Mouse (Mus musculus): ENCODE measurements around the gene Vdr.

Vdr gene

DNA sequence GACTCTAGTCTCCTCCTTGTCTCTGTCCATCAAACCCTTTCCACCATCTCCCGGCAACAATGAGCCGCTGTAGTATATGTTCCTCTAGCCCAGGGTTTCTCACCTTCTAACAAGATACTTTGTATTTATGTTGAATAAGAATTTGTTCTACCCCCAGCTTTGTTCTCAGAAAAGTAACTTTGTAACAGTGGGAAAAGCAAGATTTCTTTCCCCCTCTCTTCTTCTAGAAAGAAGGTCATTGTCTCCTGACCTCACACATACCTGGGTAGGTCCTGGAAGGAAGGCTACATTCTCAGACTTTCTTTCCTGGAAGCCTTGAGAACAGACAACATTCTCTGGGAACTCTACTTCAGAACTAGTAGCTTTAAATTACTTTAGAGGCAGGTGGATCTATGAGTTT is at the start of gene Vdr:
Gene Vdr, minus strand, starts transcription at position 101 of the 400 bp plus-strand sequence.
- no peak for DNase-seq (ENCODE audit: low spot score)

DNA sequence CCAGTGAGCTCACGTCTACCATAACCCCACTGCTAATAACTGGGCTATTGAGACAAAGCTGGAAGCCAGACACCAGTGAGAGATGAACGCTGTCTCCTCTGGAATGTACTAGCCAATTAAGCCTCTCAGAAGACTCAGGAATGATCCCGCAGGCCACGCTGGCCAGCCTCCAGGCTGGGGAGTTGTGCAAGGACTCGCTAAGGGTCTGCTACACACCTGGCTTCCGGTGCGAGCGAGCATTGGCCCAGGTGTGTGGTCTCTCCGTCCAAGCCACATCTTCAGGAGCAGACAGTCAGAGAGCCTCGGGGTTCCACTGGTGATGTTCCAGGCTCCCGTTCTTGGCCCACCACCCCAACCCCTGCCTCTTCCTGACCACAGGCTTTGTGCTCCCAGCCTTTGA is 46.0 kb upstream of the Vdr start:
- no peak for DNase-seq (ENCODE audit: low spot score)

DNA sequence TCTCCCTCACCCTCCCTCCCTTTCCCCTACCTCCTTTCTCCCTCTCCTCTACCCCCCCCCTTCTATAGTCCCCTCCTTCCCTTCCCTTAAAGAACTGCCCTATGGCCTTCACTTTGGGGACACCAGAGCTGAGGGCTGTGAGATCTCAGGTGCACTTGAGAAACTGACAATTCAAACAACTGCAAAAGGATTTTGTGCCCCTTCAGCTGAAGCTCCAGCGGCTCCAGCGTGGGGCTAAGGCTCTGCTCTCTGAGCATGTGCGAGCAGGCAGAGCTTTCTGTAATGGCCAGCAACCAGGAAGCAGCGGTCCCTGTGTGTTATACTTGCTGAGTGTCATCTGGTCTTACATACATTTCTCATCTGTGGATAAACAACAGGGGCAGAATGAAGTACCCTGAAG is 45.3 kb upstream of the Vdr start:
- DNase-seq (ENCODE audit: low spot score): no peak

DNA sequence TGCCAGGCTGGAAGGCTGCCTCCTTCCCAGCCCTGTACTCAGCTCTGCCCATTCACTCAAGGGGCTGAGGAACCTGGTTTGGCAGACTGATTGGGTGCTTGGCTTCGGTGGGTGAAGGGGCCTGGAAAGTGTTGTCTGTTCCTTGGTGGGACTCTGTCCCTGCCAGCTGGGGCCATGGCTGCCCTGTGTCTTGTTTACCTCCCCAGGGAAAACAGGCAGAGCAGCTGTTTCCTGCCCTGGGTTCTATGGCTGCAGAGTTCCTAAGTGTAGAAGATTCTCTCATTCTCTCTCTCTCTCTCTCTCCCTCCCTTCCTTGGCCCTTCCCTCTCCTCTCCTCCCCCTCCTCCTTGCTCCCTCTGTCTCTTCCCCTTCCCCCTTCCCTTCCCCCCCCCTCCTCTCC is 44.9 kb upstream of the Vdr start:
- no peak for DNase-seq (ENCODE audit: low spot score)

DNA sequence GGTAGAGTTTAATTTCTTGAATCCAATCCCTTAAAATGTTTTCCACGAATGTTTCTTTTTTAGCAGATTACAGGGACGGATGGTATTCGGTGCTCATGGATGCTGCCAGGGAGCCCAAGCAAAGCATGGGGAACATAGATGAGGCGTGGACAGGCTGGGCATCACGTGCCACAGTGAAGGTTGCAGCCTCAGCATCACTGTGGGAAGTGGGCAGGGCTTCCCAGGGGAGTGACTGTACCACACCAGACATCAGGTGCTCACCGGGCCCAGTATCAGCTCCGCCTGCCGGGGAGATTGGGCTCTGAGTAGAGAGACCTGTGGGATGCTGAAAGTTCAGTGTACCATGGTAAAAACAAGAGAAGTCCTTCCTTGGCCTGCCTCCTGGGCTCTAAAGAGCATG is 44.2 kb upstream of the Vdr start:
- DNase-seq (ENCODE audit: low spot score): no peak

DNA sequence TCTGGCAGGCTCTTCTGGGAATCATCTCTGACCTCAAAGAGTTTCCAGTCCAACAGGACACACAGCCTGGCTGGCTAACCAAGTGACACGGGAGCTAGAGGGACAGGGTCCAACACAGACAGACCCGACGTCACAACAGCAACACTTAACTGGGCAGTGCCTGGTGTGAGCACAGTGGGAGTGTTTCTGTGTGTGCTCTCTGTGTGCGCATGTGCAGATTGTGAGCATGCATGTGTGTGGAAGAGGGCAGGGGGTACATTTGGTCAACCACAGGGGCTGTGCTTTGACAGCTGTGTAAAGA is 42.4 kb upstream of the Vdr start:
- DNase-seq (ENCODE audit: low spot score): no peak

DNA sequence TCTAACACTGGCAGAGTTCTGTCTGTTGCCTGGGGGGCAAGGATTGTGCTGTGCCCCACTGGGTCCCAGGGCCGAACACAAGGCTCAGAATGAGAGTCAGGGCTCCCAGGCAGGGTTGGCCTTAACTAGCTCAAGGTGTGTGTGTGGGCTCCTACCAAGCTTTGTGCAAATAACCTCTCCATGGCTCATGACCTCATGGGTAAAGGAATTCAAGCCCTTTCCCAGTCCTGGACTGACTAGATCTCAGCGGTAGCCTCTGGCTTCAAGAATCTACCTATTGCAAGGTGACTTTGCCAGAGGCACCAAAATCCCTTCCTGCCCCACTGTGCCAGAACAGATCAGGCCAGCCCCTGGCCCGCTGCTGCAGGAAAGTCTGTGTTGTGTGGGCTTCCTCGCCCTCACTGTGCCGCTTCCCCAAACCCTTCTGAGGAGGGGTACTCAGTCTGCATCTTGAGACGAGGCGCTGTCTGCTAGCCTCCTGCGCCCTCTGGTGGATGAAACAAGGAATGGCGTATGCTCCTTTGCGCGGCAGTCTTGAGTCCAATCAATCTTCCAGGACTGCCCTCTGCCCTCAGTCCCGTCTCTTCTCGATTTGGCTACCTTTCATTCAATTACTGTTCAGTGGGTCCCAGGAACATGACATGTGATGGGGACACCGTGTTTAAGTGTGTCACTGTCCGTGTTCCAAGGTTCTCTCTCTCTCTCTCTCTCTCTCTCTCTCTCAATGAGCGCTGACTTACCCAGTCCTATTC is 41.9 kb upstream of the Vdr start:
- peak; percentile 90 for DNase-seq (ENCODE audit: low spot score)

DNA sequence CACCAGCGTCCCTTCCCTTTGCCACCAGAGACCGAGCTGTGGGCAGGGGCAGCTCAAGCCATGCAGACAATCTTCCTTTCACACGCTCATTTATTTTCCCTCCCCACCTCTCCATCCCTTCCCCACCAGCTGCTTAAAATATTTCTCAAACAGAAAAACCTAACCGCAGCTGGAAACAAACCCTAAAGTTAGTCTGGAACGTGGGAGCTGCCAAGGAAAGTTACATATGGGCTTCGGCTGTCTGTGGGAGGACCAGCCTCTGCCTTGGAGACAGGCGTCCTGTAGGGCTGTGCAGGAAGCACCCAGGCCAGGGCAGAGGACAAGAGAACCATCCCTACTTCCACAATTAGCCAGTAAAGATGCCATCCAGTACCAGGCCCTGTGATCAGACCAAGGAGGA is 39.8 kb upstream of the Vdr start:
- no peak for DNase-seq (ENCODE audit: low spot score)

DNA sequence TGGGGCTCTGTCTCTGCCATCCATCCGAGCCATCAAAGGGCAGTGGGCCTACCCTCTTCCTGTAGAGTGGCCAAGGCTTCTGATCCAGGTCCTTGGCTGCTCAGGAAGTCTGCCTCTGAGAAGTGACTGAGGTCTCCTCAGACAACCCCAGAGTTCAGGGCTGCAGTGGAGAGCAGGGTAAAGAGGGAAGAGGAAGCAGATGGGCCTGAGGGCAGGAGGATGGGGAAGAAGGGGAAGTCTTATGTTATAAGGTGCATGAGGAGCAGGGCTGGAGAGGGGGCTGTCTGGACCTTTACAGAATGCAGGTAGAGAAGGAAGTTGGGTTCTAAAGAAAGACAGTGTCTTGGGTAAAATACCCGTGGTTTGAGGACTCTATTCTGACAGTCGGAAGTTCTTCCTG is 39.3 kb upstream of the Vdr start:
- no peak for DNase-seq (ENCODE audit: low spot score)

DNA sequence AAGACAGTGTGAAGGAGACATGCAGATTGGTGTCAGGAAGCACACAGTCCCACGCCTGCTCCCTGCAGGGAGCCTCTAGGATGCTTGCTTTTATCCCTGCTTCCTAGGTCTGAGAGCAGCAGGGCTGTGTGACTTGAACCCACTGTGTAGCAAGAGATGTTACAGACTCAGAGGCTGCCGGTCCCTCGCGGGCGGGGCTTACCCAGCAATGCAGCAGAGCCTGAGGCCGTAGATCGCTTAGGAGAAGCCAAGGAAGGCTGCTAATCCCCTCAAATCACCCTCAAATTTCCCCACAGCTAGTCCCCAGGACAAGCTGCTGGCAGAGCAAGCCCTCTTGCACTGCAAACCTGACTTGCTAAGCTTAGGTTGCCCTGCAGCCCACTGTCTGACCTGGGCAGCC is 38.3 kb upstream of the Vdr start:
- no peak for DNase-seq (ENCODE audit: low spot score)

DNA sequence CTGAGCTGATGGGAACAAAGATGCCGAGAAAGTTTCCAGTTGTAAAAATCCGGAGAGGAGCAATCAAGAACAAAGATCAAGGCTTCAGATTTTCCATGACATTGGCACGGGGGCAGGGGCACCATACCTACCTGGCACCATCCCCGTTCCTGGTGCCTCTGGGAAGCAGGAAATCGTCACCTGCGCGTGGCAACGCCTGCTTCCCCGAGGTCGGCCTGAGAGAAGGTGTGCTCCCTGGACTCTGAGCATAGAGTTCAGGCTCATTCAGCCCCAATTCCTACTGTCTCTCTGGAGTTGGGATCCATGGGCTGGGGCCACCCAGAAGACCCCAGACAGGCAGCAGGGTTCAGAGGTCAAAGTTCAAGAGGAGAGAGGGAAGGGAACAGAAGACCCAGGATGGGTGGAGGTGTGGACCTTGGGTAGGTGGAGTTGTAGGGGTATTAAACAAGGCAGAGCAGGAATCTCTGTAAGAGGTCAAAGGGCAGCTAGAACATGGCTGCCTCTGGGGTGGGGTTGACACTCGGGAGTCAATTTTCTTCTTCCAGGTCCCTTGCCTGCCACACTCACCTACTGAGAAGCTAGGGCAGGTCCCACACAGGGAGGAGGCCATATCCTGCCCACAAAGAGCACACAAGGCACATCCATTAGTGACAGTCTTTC is 35.4 kb upstream of the Vdr start:
- no peak for DNase-seq (ENCODE audit: low spot score)

DNA sequence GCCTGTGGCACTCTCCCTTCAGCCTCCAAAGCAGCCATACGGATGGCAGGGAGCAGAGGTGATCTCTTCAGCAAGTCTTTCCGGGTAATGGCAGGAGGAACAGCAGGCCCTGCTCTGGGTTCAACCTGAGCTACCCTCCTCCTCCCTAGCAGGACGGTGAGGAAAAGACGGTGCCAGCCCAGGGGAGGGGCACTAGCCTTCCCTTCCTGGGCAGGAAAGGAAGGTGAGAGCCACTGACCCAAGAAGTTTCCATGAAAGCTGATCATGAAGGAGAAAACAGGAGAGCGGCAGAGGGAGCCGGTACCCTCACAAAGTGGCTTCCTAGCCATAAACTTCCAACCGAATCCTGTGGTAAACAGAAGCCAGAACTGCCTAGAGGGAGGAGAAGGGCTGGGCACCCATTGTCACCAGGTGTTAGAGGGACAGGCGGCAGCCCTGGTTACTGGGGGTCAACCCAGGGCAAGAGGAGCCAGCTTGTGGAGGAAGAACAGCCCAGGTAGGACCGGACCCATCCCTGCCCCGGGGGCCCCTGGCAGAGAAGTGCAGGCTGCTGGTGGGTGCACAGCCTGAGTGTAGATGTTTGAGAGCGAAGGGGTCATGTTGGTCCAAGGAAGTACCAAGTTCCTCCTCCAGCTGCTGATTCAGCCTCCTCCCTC is 34.6 kb upstream of the Vdr start:
- no peak for DNase-seq (ENCODE audit: low spot score)

DNA sequence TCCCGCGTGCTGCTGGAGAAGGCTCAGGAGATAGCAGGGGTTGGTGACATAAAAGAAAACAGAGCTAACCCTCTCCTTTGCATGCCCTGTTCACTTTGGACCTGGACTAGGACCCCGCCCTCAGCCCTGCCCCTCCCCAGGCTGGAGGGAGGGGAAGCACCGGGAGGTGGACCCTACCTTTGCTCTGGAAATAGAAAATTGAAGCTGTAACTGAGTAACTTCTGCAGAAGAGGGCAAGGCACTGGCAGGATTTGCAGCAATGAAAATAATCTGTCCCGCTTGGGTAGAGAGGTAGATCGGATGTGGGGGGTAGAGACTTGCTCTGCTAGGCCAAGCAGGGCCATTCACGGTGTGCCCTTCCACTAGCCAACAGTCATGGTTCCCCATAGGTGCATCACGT is 32.9 kb upstream of the Vdr start:
- DNase-seq (ENCODE audit: low spot score): no peak

DNA sequence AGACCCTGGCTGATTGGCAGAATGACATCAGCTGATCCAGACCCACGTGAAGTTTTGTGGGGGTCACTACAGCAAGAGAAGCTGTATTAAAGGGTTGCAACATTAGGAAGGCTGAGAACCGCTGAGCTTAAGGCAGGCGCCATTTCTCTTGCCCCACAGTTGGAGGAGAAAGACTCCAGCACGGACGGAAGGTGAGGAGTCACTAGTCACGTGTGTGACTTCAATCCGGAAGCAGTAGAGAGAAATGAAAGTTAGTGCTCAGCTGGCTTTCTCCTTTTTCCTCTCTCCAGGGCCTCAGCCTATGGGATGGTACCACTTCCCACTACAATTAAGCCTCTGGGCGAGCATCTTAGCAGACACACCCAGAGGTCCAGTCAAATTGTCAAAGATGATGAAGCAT is 32.1 kb upstream of the Vdr start:
- DNase-seq (ENCODE audit: low spot score): no peak

DNA sequence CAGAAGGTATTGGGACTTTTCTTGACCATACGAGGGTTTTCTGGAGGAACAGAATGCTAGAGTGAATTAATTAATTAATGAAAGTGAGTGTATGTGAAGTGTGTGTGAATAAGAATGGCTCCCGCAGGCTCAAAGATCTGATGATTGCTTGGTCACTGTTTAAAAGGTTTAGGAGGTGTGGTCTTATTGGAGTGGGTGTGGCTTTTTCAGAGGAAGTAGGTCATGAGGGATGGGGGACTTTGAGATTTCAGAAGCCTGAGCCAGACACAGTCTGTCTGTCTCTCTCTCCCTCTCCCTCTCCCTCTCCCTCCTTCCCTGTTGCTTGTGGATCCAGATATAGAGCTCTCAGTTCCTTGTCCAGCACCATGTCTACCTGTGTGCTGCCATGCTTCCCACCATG is 30.9 kb upstream of the Vdr start:
- no peak for DNase-seq (ENCODE audit: low spot score)

DNA sequence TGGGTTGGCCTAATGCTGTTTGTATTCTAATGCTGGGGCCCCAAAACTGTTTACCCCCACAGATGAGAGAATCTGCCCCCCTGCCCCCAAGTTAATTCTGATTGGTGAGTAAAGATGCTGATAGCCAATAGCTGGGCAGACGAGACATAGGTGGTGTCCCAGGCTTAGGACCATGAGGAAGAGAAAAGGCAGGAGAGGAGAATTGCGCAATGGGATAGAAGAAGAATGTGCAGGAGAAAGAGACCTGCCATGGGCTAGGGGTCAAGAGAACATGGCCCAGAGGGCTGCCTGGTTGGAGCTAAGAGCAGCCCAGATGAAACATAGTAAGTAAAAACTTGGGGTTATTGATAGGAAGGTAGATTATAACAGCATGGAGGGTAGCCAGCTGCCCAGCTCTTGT is 29.7 kb upstream of the Vdr start:
- no peak for DNase-seq (ENCODE audit: low spot score)

DNA sequence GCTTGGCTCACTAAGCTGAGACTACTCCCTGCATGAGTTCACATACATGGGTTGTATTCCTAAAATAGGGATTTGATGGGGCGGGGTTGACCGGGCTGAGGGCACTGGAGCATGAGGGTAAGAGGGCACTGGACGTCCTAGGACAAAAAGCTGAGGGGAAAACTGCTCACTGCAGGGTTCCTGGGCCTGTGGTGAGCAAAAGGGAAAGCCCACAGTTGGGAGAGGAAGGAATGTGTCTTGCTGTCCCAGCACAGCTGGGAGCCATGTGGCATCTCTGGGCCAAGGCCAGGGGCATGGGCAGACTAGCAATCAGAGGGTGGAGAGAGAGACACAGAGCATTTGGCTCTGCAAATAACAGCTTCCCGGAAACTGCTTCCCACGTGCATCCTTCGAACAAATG is 28.1 kb upstream of the Vdr start:
- DNase-seq (ENCODE audit: low spot score): no peak

DNA sequence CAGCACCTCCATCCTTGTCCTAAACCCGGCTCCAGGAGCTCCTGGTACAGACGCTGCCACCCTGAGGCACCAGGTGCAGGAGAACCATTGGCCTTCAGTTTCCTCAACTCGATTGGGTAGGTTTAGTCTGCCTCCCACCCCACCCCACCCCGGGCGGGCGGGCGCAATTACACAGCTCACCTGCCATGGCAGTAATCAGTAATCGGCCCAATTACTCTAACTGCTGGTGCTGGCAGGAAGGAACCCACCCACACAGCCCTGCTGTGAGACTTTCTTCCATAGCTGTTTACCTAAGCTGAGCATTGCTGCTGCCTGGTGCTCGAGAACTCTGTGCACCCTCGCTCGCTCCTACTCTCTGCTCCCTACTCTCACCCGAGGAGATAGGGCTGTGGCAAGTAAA is 22.0 kb upstream of the Vdr start:
- no peak for DNase-seq (ENCODE audit: low spot score)

DNA sequence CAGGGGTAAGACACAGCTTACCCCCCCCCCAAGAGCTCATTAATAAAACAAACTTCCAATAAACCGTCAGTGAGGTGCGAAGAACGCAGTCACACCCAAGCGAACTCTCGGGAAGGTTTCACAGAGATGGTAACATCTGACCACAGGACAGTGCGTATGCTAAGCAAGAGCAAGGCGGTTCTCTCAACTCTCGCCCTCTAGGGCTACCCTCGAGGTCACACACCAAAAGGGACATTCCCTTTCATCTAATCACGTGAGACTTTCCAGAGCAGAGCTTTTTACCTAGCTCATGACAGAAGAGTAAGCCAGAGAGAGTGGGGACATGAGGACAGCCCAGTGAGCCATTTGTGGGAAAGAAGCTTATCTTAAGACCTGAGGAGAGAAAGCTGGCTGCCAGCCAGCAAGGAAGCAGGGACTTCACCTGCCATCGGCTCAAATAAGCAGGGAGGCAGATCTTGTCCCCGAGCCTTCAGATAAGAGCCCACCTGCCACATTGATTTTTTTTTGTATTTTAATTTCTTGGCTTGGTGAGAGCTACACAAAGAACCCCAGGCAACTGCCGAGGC is 18.9 kb upstream of the Vdr start:
- DNase-seq (ENCODE audit: low spot score): no peak

DNA sequence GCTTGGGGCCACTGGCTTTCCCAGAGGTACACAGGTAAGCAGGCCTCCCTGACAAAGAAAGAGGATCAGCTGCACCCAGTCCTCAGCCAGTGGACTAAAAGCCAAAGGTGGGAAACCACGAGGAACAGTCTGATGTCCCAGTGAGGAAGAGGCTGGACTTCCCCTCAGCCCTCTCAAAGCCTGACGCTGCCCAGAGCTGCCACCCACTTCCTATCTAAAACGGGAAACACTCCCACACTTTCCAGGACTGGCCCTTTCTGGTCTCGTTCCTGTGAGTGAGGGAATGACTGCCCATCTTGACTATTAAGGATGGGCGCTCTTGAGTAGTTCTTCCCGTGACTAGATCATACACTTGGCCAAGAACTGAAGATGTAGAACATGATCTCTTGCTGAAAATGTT is 17.4 kb upstream of the Vdr start:
- no peak for DNase-seq (ENCODE audit: low spot score)

DNA sequence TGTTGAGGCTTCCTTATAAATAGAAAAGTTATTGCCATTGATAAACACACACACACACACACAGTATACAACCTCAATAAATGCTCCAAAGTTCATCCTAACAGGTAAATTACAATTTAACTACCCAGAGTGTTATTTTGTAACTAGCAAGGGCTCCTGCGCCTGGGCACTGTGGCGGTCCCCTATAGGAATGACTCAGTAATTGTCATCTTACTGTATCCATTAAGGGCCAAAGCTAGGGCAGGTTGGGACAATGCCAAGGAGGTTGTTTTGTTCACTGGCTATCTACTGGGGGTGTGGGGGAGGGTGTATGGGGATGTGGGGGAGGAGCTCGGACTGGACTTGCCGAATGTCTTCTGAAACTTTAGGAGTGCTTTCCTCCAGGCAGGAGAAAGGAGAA is 16.6 kb upstream of the Vdr start:
- no peak for DNase-seq (ENCODE audit: low spot score)

DNA sequence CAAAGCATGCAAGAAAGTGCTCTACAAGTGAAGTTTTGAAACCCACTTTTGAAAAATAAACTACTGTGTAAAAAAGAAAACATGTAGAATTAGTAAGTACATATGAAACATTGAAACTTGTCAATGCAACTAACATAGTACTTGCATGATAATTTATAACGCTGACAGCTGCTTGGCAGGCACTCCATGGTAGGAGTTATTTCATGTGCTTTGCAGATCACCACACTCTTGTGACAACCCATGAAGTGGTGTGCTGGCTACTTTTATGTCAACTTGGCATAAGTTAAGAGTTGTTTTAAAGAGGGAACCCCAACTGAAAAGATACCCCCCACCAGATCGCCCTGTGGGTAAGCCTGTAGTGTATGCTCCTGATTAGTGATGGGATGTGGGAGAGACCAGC is 12.0 kb upstream of the Vdr start:
- no peak for DNase-seq (ENCODE audit: low spot score)

DNA sequence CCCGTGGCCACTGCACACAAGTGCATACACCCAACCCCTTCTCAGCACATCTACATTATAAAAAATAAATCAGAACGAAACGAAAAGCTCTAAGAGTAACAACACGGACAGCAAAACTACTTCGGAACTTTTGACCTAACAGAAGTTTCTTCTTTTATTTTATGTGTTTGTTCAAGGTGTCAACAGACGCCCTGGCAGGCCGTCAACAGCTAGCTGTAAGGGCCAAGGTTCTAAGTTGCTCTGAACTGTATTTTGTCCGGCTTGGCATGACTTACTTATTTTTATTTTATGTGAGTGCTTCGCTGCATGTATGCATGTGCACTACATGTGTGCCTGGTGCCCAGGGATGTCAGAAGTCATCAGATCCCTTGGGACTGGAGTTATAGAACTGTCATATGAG is 11.4 kb upstream of the Vdr start:
- no peak for DNase-seq (ENCODE audit: low spot score)

DNA sequence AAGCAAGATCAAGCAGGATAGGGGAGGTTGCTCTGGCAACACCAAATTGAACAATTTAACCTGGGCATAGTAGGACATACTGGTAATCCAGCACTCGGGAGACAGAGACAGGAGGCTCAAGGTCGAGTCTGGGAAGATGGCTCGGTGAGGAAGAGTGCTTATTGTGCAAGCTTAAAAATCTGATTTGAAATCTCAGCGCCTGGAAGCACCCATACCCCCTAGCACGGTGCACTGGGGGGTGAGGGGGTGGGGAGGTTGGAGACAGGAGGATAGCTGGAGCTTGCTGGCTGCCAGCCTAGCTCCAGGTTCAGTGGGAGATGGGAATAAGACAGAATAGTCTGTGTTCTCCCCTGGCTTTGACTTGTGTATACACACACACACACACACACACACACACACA is 9.9 kb upstream of the Vdr start:
- no peak for DNase-seq (ENCODE audit: low spot score)

Data from retina, embryonic 14.5 days (tissue).